In genomic region chr6:89553012-89553704, GRCm38 (mm10) we compare ENCODE assay signal across 9 mouse cellular contexts. TPM values are rescaled to one million over a fixed set of nuclear protein-coding genes. Genes with fewer than 3 reads are reported as not detected.
DNase-seq lines count a peak whose midpoint lies in the region; ATAC-seq and TF ChIP-seq lines count a peak whose summit lies in the region.
"Had no signal": no experiment of that assay in that cellular context is flagged by ENCODE, and none has a peak within 500 bp of the region (broad histone marks: within the 10 kb centered on the region; RNA-seq: fewer than 3 reads in every experiment).

No protein-coding gene starts in this region.

- peak; percentile 51 for DNase-seq in ES-E14 (ENCODE audit: low read depth, low spot score)
- peak; percentile 83 for DNase-seq in hindbrain, embryonic 10.5 days (ENCODE audit: low spot score)
- DNase-seq in layer of hippocampus, adult 9-10 months (ENCODE audit: low spot score): peak; percentile 77
- peak; percentile 90 for DNase-seq in lung, postnatal 14 days
- DNase-seq in right cerebral cortex, adult 18-20 months: peak; percentile 76
- peak; percentile 83 for DNase-seq in urinary bladder, postnatal 14 days (ENCODE audit: low spot score)

- no peak overlapping the region for H3K4me3 ChIP-seq in ES-E14 (ENCODE audit: insufficient read depth in 1 of 2, low read depth in 1 of 2, low read length in 2 of 2, poor library complexity in 1 of 2, severe bottlenecking in 1 of 2)
- no peak overlapping the region for H3K4me3 ChIP-seq in forebrain, embryonic 16.5 days (replicated peaks; ENCODE audit: low read length)
- H3K4me3 ChIP-seq in hindbrain, embryonic 10.5 days: no peak overlapping the region

- no peak overlapping the region for H3K9ac ChIP-seq in ES-E14 (ENCODE audit: insufficient read depth, low read depth, low read length, poor library complexity, severe bottlenecking)
- no peak overlapping the region for H3K9ac ChIP-seq in forebrain, embryonic 16.5 days (replicated peaks; ENCODE audit: low read depth, low read length)

- no peak overlapping the region for H3K27ac ChIP-seq in ES-E14 (ENCODE audit: insufficient read depth, low read depth, low read length, poor library complexity, severe bottlenecking)
- no peak overlapping the region for H3K27ac ChIP-seq in forebrain, embryonic 16.5 days (ENCODE audit: low read length)
- H3K27ac ChIP-seq in hindbrain, embryonic 10.5 days: peak overlapping the region; percentile 56
- H3K27ac ChIP-seq: macrophage had no signal

- 6% methylated on average over 4 of the region's 4 CpGs for WGBS in forebrain, embryonic 16.5 days
- WGBS in hindbrain, embryonic 10.5 days: 15% methylated on average over 4 of the region's 4 CpGs

- H3K36me3 ChIP-seq in ES-E14 (ENCODE audit: control insufficient read depth, insufficient read depth, low read length, poor library complexity, severe bottlenecking): no peaks in the 10 kb centered on the region
- H3K36me3 ChIP-seq in forebrain, embryonic 16.5 days (ENCODE audit: control insufficient read depth, insufficient read depth): no peaks in the 10 kb centered on the region
- H3K36me3 ChIP-seq in hindbrain, embryonic 10.5 days: no peaks in the 10 kb centered on the region

- no peak overlapping the region for H3K4me2 ChIP-seq in forebrain, embryonic 16.5 days (ENCODE audit: low read length)

- ATAC-seq in cerebellum, adult (ENCODE audit: insufficient number of reproducible peaks, low FRiP score, low TSS enrichment): peak; percentile 69
- ATAC-seq in forebrain, embryonic 16.5 days: peak; percentile 70

- H3K9me3 ChIP-seq in ES-E14 (ENCODE audit: control insufficient read depth, insufficient read depth, low read depth, low read length): no peaks in the 10 kb centered on the region
- no peaks in the 10 kb centered on the region for H3K9me3 ChIP-seq in forebrain, embryonic 16.5 days (ENCODE audit: control insufficient read depth, low read length)
- no peaks in the 10 kb centered on the region for H3K9me3 ChIP-seq in hindbrain, embryonic 10.5 days

- H3K4me1 ChIP-seq in ES-E14 (ENCODE audit: control insufficient read depth in 2 of 2, insufficient read depth in 2 of 2, low read length in 2 of 2, poor library complexity in 1 of 2): no peaks in the 10 kb centered on the region
- H3K4me1 ChIP-seq in forebrain, embryonic 16.5 days (replicated peaks; ENCODE audit: control insufficient read depth, insufficient read depth, low read length): peaks cover 4% of the 10 kb centered on the region
- peaks cover 10% of the 10 kb centered on the region; the same call in 1 of the 2 replicates for H3K4me1 ChIP-seq in hindbrain, embryonic 10.5 days (replicated peaks)

- H3K27me3 ChIP-seq in forebrain, embryonic 16.5 days (replicated peaks; ENCODE audit: control insufficient read depth, insufficient read depth, low read length): no peaks in the 10 kb centered on the region
- H3K27me3 ChIP-seq in hindbrain, embryonic 10.5 days (ENCODE audit: insufficient read depth, poor library complexity, severe bottlenecking): no peaks in the 10 kb centered on the region

- in situ Hi-C loops in ES-E14 (cut with MboI; ENCODE audit: low sequenced_read_pairs in 2 of 2, unreplicated experiment in 2 of 2): loop anchor here (25.0 kb wide), 1 partner anchor 616 kb away; no protein-coding TSS in a partner anchor

TF ChIP-seq in ES-E14, 5 proteins besides CTCF, POLR2A, EP300 and RAD21:
- TF ChIP-seq CHD2 (IDR thresholded peaks at IDR 0.05; ENCODE audit: low read depth, low read length): no peak
- TF ChIP-seq MAFK (IDR thresholded peaks at IDR 0.05; ENCODE audit: insufficient read depth, low read depth, low read length): no peak
- peak; percentile 92 for TF ChIP-seq ZC3H11A (IDR thresholded peaks at IDR 0.05; ENCODE audit: borderline replicate concordance, low read depth, low read length)
- no peak for TF ChIP-seq HCFC1 (IDR thresholded peaks at IDR 0.05; ENCODE audit: borderline replicate concordance, insufficient read depth, low read length)
- TF ChIP-seq ZNF384 (IDR thresholded peaks at IDR 0.05; ENCODE audit: low read depth, low read length): no peak

RNA-seq across cellular contexts. Expression of gene Chchd6, which starts 42.3 kb away (rescaled TPM):
- total RNA-seq in ES-E14 (2012; rRNA removed): 28.0 and 32.8 TPM in 2 replicates
- polyA plus RNA-seq in forebrain, embryonic 16.5 days (2015; fragmentation: Nextera tagmentation; extraction: Ambion mirVana): 145 and 168 TPM in 2 replicates
- polyA plus RNA-seq in hindbrain, embryonic 10.5 days (2016; fragmentation: Nextera tagmentation; extraction: Ambion mirVana): 89.0 and 103 TPM in 2 replicates
